Mouse (Mus musculus): ENCODE measurements around the gene Gfod1. TPM values are rescaled to one million over a fixed set of nuclear protein-coding genes. Genes with fewer than 3 reads are reported as not detected.

The Gfod1 gene
- total and polyA plus RNA-seq, 3 experiments = 0.30 to 0.70 (median 0.36) TPM

GRCm38 (mm10) chr13:43167721-43168120, 136.3 kb downstream of the Gfod1 start:
- dilution Hi-C loops (cut with MboI; ENCODE audit: extremely low pct_ligation_motif_present, extremely low pct_unique_long_range_greater_than_20kb, low sequenced_read_pairs) = no loop called here
- H3K9me3 ChIP-seq (replicated peaks; ENCODE audit: low read length) = no peaks in the 10 kb centered on the region
- H3K4me3 ChIP-seq (replicated peaks in 1 of 3; ENCODE audit: low read depth in 2 of 3, low read length in 2 of 3, poor library complexity in 1 of 3) = no peak overlapping the region
- H3K27me3 ChIP-seq (replicated peaks) = no peaks in the 10 kb centered on the region
- peaks cover 0 to 13% of the 10 kb centered on the region in 2 experiments; a peak in 2 of 4 replicates for H3K4me1 ChIP-seq (ENCODE audit: control insufficient read depth in 1 of 2, insufficient read depth in 2 of 2)
- H3K27ac ChIP-seq (ENCODE audit: insufficient read depth, low read depth) = no peak overlapping the region
- H3K4me2 ChIP-seq (ENCODE audit: insufficient read depth, low read depth, poor library complexity, severe bottlenecking) = no peak overlapping the region
- H3K79me2 ChIP-seq (replicated peaks; ENCODE audit: control insufficient read depth, extremely low read depth, insufficient read depth, poor library complexity, severe bottlenecking) = no peaks in the 10 kb centered on the region
- no peak overlapping the region for H3K9ac ChIP-seq (ENCODE audit: insufficient read depth, low read depth)
- in situ Hi-C loops (cut with MboI; ENCODE audit: low pct_ligation_motif_present, low pct_unique_long_range_greater_than_20kb, low sequenced_read_pairs) = no loop called here
- peaks cover 12 to 54% of the 10 kb centered on the region in 2 experiments for H3K36me3 ChIP-seq (replicated peaks in 1 of 2; ENCODE audit: control insufficient read depth in 1 of 2, insufficient read depth in 1 of 2, low read length in 1 of 2)
- TF ChIP-seq HCFC1 (IDR thresholded peaks at IDR 0.05; ENCODE audit: low read depth, low read length) (no peak), IRF4 (IDR thresholded peaks at IDR 0.05; ENCODE audit: low read depth, low read length) (no peak), JUN (IDR thresholded peaks at IDR 0.05; ENCODE audit: insufficient read depth, low read depth, low read length) (no peak), MAFK (IDR thresholded peaks at IDR 0.05; ENCODE audit: insufficient replicate concordance, low read length) (no peak), MYC (IDR thresholded peaks at IDR 0.05; ENCODE audit: low read depth, low read length) (no peak), ETS1 (conservative IDR thresholded peaks at IDR 0.05; ENCODE audit: low read depth, low read length) (no peak), JUND (conservative IDR thresholded peaks at IDR 0.05; ENCODE audit: low read depth, low read length) (no peak), POLR2AphosphoS2 (IDR thresholded peaks at IDR 0.05; ENCODE audit: low read depth, low read length) (no peak), RAD21 (IDR thresholded peaks at IDR 0.05; ENCODE audit: low read depth, low read length) (no peak), NRF1 (IDR thresholded peaks at IDR 0.05; ENCODE audit: low read depth, low read length) (no peak), SIN3A (IDR thresholded peaks at IDR 0.05; ENCODE audit: low read length) (no peak), ZMIZ1 (IDR thresholded peaks at IDR 0.05; ENCODE audit: low read depth, low read length) (no peak), RCOR1 (conservative IDR thresholded peaks at IDR 0.05; ENCODE audit: low read depth, low read length) (no peak), PAX5 (IDR thresholded peaks at IDR 0.05; ENCODE audit: low read length) (no peak), BHLHE40 (IDR thresholded peaks at IDR 0.05; ENCODE audit: low read depth, low read length) (no peak), MAZ (IDR thresholded peaks at IDR 0.05; ENCODE audit: low read depth, low read length) (no peak), ZNF384 (IDR thresholded peaks at IDR 0.05; ENCODE audit: low read depth, low read length) (no peak), POLR2A (IDR thresholded peaks at IDR 0.05; ENCODE audit: low read depth, low read length) (no peak), ELF1 (IDR thresholded peaks at IDR 0.05; ENCODE audit: low read depth, low read length) (no peak)
- no peak for DNase-seq (ENCODE audit: extremely low read depth)

- no peak overlapping the region for H3K9ac ChIP-seq (ENCODE audit: insufficient read depth, low read depth)
- H3K9me3 ChIP-seq (replicated peaks; ENCODE audit: low read length) = no peaks in the 10 kb centered on the region
- dilution Hi-C loops (cut with MboI; ENCODE audit: extremely low pct_ligation_motif_present, extremely low pct_unique_long_range_greater_than_20kb, low sequenced_read_pairs) = no loop called here
- H3K4me3 ChIP-seq (replicated peaks in 1 of 3; ENCODE audit: low read depth in 2 of 3, low read length in 2 of 3, poor library complexity in 1 of 3) = no peak overlapping the region
- TF ChIP-seq ZNF384 (IDR thresholded peaks at IDR 0.05; ENCODE audit: low read depth, low read length) = no peak
- no peak for TF ChIP-seq USF2 (conservative IDR thresholded peaks at IDR 0.05; ENCODE audit: low read depth, low read length)
- TF ChIP-seq BHLHE40 (IDR thresholded peaks at IDR 0.05; ENCODE audit: low read depth, low read length) = no peak
- no peak for TF ChIP-seq POLR2AphosphoS2 (IDR thresholded peaks at IDR 0.05; ENCODE audit: low read depth, low read length)
- TF ChIP-seq ZMIZ1 (IDR thresholded peaks at IDR 0.05; ENCODE audit: low read depth, low read length) = no peak
- no peak for TF ChIP-seq ELF1 (IDR thresholded peaks at IDR 0.05; ENCODE audit: low read depth, low read length)
- no peak for TF ChIP-seq NRF1 (IDR thresholded peaks at IDR 0.05; ENCODE audit: low read depth, low read length)
- no peak for TF ChIP-seq GABPA (IDR thresholded peaks at IDR 0.05; ENCODE audit: insufficient replicate concordance, low read depth, low read length)
- TF ChIP-seq JUND (conservative IDR thresholded peaks at IDR 0.05; ENCODE audit: low read depth, low read length) = no peak
- TF ChIP-seq KAT2A (IDR thresholded peaks at IDR 0.05; ENCODE audit: insufficient replicate concordance, low read length) = no peak
- TF ChIP-seq SMC3 (IDR thresholded peaks at IDR 0.05; ENCODE audit: low read depth, low read length) = no peak
- TF ChIP-seq RCOR1 (conservative IDR thresholded peaks at IDR 0.05; ENCODE audit: low read depth, low read length) = no peak
- TF ChIP-seq POLR2A (IDR thresholded peaks at IDR 0.05; ENCODE audit: low read depth, low read length) = no peak
- no peak for TF ChIP-seq USF1 (IDR thresholded peaks at IDR 0.05; ENCODE audit: low read depth, low read length)
- no peak for TF ChIP-seq TCF12 (IDR thresholded peaks at IDR 0.05; ENCODE audit: low read depth, low read length)
- TF ChIP-seq E2F4 (IDR thresholded peaks at IDR 0.05; ENCODE audit: insufficient replicate concordance, low read depth, low read length) = no peak
- TF ChIP-seq MAZ (IDR thresholded peaks at IDR 0.05; ENCODE audit: low read depth, low read length) = no peak
- DNase-seq (ENCODE audit: extremely low read depth) = no peak
- no peaks in the 10 kb centered on the region for H3K4me1 ChIP-seq (ENCODE audit: control insufficient read depth in 1 of 2, insufficient read depth in 2 of 2)
- H3K27ac ChIP-seq (ENCODE audit: insufficient read depth, low read depth) = no peak overlapping the region
- H3K27me3 ChIP-seq (replicated peaks) = no peaks in the 10 kb centered on the region
- no peaks in the 10 kb centered on the region for H3K79me2 ChIP-seq (replicated peaks; ENCODE audit: control insufficient read depth, extremely low read depth, insufficient read depth, poor library complexity, severe bottlenecking)
- in situ Hi-C loops (cut with MboI; ENCODE audit: low pct_ligation_motif_present, low pct_unique_long_range_greater_than_20kb, low sequenced_read_pairs) = no loop called here
- H3K4me2 ChIP-seq (ENCODE audit: insufficient read depth, low read depth, poor library complexity, severe bottlenecking) = no peak overlapping the region
- H3K36me3 ChIP-seq (replicated peaks in 1 of 2; ENCODE audit: control insufficient read depth in 1 of 2, insufficient read depth in 1 of 2, low read length in 1 of 2) = peaks cover 23 to 76% of the 10 kb centered on the region in 2 experiments
Observed at GRCm38 (mm10) chr13:43159429-43159828, 144.5 kb downstream of the Gfod1 start.
